Mouse (Mus musculus) small intestine, adult 2 months (tissue): ENCODE measurements at regions not wholly inside any gene's neighbourhood (a gene's known extent, or its start where the extent isn't known, plus 50 kb on each side); places are given as distances from the start of the nearest gene placed in this dataset.

ENCODE experiments used
- CTCF ChIP-seq: fragments of 200-500 bp; IDR thresholded peaks from 2 replicates; pipeline ENCODE4 v1.5.1; 2012; ENCODE audit warnings: low read depth, mild to moderate bottlenecking, control low read depth, inconsistent platforms, low read length, moderate library complexity, mixed read lengths; ENCODE audit not compliant: insufficient replicate concordance, insufficient read length; ENCODE audit errors: extremely low read depth
- POLR2A ChIP-seq: fragments of 200-500 bp; IDR thresholded peaks from 2 replicates; pipeline ENCODE4 v1.6.1; 2012; ENCODE audit warnings: low read depth, mild to moderate bottlenecking, control low read depth, inconsistent platforms, low read length, moderate library complexity

DNA sequence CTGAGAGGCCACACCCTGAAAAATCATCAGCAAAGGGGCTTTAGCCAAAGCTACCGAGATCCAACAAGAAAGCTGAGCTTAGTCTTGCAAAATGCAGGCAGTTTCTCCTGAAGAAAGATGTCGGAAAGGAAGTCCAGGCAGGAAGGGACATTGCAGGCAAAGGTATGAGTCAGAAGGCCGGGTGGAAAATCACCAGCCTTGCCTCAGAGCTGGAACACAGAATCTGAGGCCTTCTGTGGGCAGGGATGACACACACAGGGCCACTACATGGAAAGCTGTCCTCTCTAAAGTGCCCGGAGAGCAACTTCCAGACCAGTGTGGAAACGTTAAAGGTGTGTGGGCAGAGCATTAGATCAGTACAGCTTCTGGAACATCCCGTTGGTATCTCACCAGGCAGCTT is 438.5 kb downstream of the Vrk1 start:
- no peak for TF ChIP-seq CTCF
- TF ChIP-seq POLR2A = no peak
